Mouse (Mus musculus) C2C12 (cell line): ENCODE measurements around the gene Lrrc18.

Experiments used
- CTCF ChIP-seq: IDR thresholded peaks from one replicate; pipeline ENCODE4 v1.5.1; 2011; ENCODE audit not compliant: control insufficient read depth, insufficient read depth, insufficient read length
- FOSL1 ChIP-seq: IDR thresholded peaks from one replicate; pipeline ENCODE4 v1.8.0; 2011; ENCODE audit warnings: mild to moderate bottlenecking, low read length; ENCODE audit not compliant: poor library complexity, insufficient read depth, severe bottlenecking
- MAX ChIP-seq: IDR thresholded peaks from one replicate; pipeline ENCODE4 v1.6.1; 2011; ENCODE audit warnings: mild to moderate bottlenecking, control low read depth
- MYOD1 ChIP-seq: IDR thresholded peaks from one replicate; pipeline ENCODE4 v1.6.1; 2011; ENCODE audit warnings: low read depth; ENCODE audit not compliant: control insufficient read depth, insufficient read length
- MYOG ChIP-seq: IDR thresholded peaks from one replicate; pipeline ENCODE4 v1.6.1; 2011; ENCODE audit not compliant: control insufficient read depth, insufficient read length; ENCODE audit errors: extremely low read depth
- USF1 ChIP-seq: IDR thresholded peaks from one replicate; pipeline ENCODE4 v1.6.1; 2011; ENCODE audit warnings: low read depth, mild to moderate bottlenecking, control low read depth, moderate library complexity

- TF ChIP-seq MAX = no peak
- TF ChIP-seq CTCF = no peak
- TF ChIP-seq USF1 = no peak
- no peak for TF ChIP-seq MYOD1
- TF ChIP-seq MYOG = no peak
- no peak for TF ChIP-seq FOSL1
Measured at GRCm38 (mm10) chr14:32970700-32971099, 20.5 kb upstream of the Lrrc18 start.
